Mouse (Mus musculus) heart, adult 2 months (tissue): Measurements from ENCODE around the gene 4930512M02Rik.

Experiments
- CTCF ChIP-seq: fragments of 200-600 bp; IDR thresholded peaks from 2 replicates; pipeline ENCODE4 v1.8.1; 2022; ENCODE audit warnings: antibody characterized with exemption, mild to moderate bottlenecking, moderate library complexity
- EP300 ChIP-seq: fragments of 200-500 bp; IDR thresholded peaks from 2 replicates; pipeline ENCODE4 v1.6.1; 2011; ENCODE audit warnings: low read depth, low read length, control low read depth; ENCODE audit not compliant: insufficient read depth
- POLR2A ChIP-seq: fragments of 200-500 bp; IDR thresholded peaks from 2 replicates; pipeline ENCODE4 v1.6.1; 2011; ENCODE audit warnings: mild to moderate bottlenecking, low read depth, low read length, control low read depth; ENCODE audit not compliant: insufficient read depth

DNA sequence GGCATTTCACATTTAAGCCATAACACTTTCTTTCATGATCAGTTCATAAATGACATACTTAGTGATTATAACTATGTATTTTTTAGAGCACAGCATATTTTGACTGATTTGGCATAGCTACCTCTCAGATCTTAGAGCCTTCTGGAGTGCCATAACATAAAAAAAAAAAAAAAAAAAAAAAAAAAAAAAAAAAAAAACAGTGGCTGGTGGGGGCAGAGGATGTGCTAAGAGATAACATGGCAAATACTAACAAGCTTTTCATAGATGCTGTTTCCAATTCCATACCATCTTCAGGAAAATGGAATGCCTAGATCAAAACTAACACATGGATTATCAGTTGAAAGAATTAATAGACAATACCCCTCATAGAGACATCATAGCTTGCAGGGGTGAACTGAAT is 47.4 kb upstream of the 4930512M02Rik start:
- TF ChIP-seq CTCF = no peak
- no peak for TF ChIP-seq EP300
- TF ChIP-seq POLR2A = no peak
